Comparison of ENCODE assay signal across 7 mouse cellular contexts in genomic region chr1:57774001-57774667, GRCm38 (mm10). TPM values are rescaled to one million over a fixed set of nuclear protein-coding genes. Genes with fewer than 3 reads are reported as not detected.
DNase-seq lines count a peak whose midpoint lies in the region; ATAC-seq and TF ChIP-seq lines count a peak whose summit lies in the region.

Gene Spats2l (plus strand): TSS chr1:57774162.

- peak within 1 kb of the TSS; percentile 99 for H3K9ac ChIP-seq in limb, embryonic 14.5 days (ENCODE audit: low read depth, low read length, severe bottlenecking)
- H3K9ac ChIP-seq in midbrain, embryonic 16.5 days (ENCODE audit: low read depth, low read length): peak within 1 kb of the TSS; percentile 95

- 0% methylated on average over 22 of the region's 22 CpGs for WGBS in limb, embryonic 14.5 days
- under 1% methylated on average over 22 of the region's 22 CpGs for WGBS in midbrain, embryonic 16.5 days
- WGBS in thymus, adult 2 months: 4% methylated on average over 22 of the region's 22 CpGs

- TF ChIP-seq CTCF in thymus, adult 2 months (IDR thresholded peaks at IDR 0.05; ENCODE audit: borderline replicate concordance, control insufficient read depth, extremely low read depth, insufficient read depth, low read length, poor library complexity): no peak

- H3K4me3 ChIP-seq in limb, embryonic 14.5 days (replicated peaks; ENCODE audit: low read length): peak within 1 kb of the TSS; percentile 88
- H3K4me3 ChIP-seq in midbrain, embryonic 16.5 days (ENCODE audit: low read depth, low read length): peak within 1 kb of the TSS; percentile 89
- H3K4me3 ChIP-seq in thymus, adult 2 months (ENCODE audit: control insufficient read depth, insufficient read depth, low read length): peak within 1 kb of the TSS; percentile 69

- H3K4me2 ChIP-seq in limb, embryonic 14.5 days (replicated peaks; ENCODE audit: low read depth, low read length, severe bottlenecking): peak within 1 kb of the TSS; percentile 84
- H3K4me2 ChIP-seq in midbrain, embryonic 16.5 days (ENCODE audit: low read length): peak within 1 kb of the TSS; percentile 69

- no peaks in the 10 kb centered on the region for H3K27me3 ChIP-seq in limb, embryonic 14.5 days (ENCODE audit: control insufficient read depth, insufficient read depth, low read length)
- H3K27me3 ChIP-seq in midbrain, embryonic 16.5 days (ENCODE audit: control insufficient read depth, insufficient read depth, low read depth, low read length): no peaks in the 10 kb centered on the region
- H3K27me3 ChIP-seq in thymus, adult 2 months (ENCODE audit: control insufficient read depth, insufficient read depth, low read length): peaks cover 11% of the 10 kb centered on the region; the same call in 1 of the 2 replicates

- H3K27ac ChIP-seq in limb, embryonic 14.5 days (replicated peaks; ENCODE audit: low read depth, low read length): peak within 1 kb of the TSS; percentile 99
- H3K27ac ChIP-seq in midbrain, embryonic 16.5 days (ENCODE audit: low read length): peak within 1 kb of the TSS; percentile 95
- no peak within 1 kb of the TSS for H3K27ac ChIP-seq in thymus, adult 2 months (ENCODE audit: control insufficient read depth, insufficient read depth, low read length)

- TF ChIP-seq POLR2A in limb, embryonic 14.5 days (IDR thresholded peaks at IDR 0.05; ENCODE audit: borderline replicate concordance, extremely low read depth, insufficient read depth, insufficient read length): 0 out of 2 replicates have a peak, but pooled peaks have one; percentile 30
- no peak for TF ChIP-seq POLR2A in thymus, adult 2 months (IDR thresholded peaks at IDR 0.05; ENCODE audit: control insufficient read depth, extremely low read depth, insufficient read depth, low read length, poor library complexity)

- peak; percentile 13 for DNase-seq in adrenal gland, postnatal 25 days
- DNase-seq in embryo, embryonic 9.5 days (ENCODE audit: extremely low spot score): peak; percentile 77
- peak; percentile 38 for DNase-seq in heart, adult 8-10 months (ENCODE audit: low spot score)
- peak; percentile 35 to 39 for DNase-seq in kidney, adult 8-10 months
- peak; percentile 75 for DNase-seq in limb, embryonic 14.5 days (ENCODE audit: low spot score)
- DNase-seq in thymus, adult 2 months: peak; percentile 9

- ATAC-seq in limb, embryonic 14.5 days (ENCODE audit: low FRiP score, low read depth): peak; percentile 52
- peak; percentile 82 for ATAC-seq in midbrain, embryonic 16.5 days

- H3K4me1 ChIP-seq in limb, embryonic 14.5 days (ENCODE audit: control insufficient read depth, insufficient read depth, low read length): peaks cover 28% of the 10 kb centered on the region
- peaks cover 12% of the 10 kb centered on the region for H3K4me1 ChIP-seq in midbrain, embryonic 16.5 days (ENCODE audit: control insufficient read depth, insufficient read depth, low read length)
- H3K4me1 ChIP-seq in thymus, adult 2 months (replicated peaks; ENCODE audit: control insufficient read depth, insufficient read depth, low read length): peaks cover 8% of the 10 kb centered on the region

- H3K36me3 ChIP-seq in limb, embryonic 14.5 days (ENCODE audit: control insufficient read depth, insufficient read depth, low read length): no peaks in the 10 kb centered on the region; the same call in 1 of the 2 replicates
- no peaks in the 10 kb centered on the region for H3K36me3 ChIP-seq in midbrain, embryonic 16.5 days (ENCODE audit: control insufficient read depth, insufficient read depth, low read length)
- no peaks in the 10 kb centered on the region for H3K36me3 ChIP-seq in thymus, adult 2 months (ENCODE audit: control insufficient read depth, insufficient read depth, low read length)

- H3K9me3 ChIP-seq in limb, embryonic 14.5 days (ENCODE audit: control insufficient read depth, low read length): no peaks in the 10 kb centered on the region
- no peaks in the 10 kb centered on the region for H3K9me3 ChIP-seq in midbrain, embryonic 16.5 days (replicated peaks; ENCODE audit: control insufficient read depth, low read length, poor library complexity, severe bottlenecking)

RNA-seq across cellular contexts. Expression of gene Spats2l, which starts in this region (rescaled TPM):
- total RNA-seq in adrenal gland, postnatal 25 days (2021): 3.5 and 5.7 TPM in 2 replicates
- 1 to 10 TPM; 6.4 to 7.5 (median 6.8) TPM for total RNA-seq in heart, adult 8-10 months (2022)
- polyA plus RNA-seq in limb, embryonic 14.5 days (2012; rRNA removed): 59.4 and 81.4 TPM in 2 replicates
- 202 and 222 TPM in 2 replicates for polyA plus RNA-seq in limb, embryonic 14.5 days (2014; fragmentation: Nextera tagmentation; extraction: Ambion mirVana)
- 83.6 and 88.7 TPM in 2 replicates for polyA plus RNA-seq in midbrain, embryonic 16.5 days (2015; fragmentation: Nextera tagmentation; extraction: Ambion mirVana)
- 6.1 and 6.8 TPM in 2 replicates for polyA plus RNA-seq in thymus, adult 2 months (2012; rRNA removed)

Comparison
In these comparisons a context has a peak if more than half of its experiments do, and no peak if none do; other contexts are left out.
1. DNase-seq: peak in every context shown above with its lines; median percentile 77 in embryo, embryonic 9.5 days; 75 in limb, embryonic 14.5 days; 38 in heart, adult 8-10 months; 37 in kidney, adult 8-10 months; 13 in adrenal gland, postnatal 25 days; 9 in thymus, adult 2 months.